Mouse (Mus musculus) left cerebral cortex, postnatal 25 days (tissue): ENCODE measurements around the gene Tex36. TPM values are rescaled to one million over a fixed set of nuclear protein-coding genes. Genes with fewer than 3 reads are reported as not detected.
A peak's percentile ranks its signal among the peaks of the same experiment; 100 is the strongest.

ENCODE experiments used
- DNase-seq, 2 experiments: peaks; one replicate each; pipeline ENCODE4 v3.0.0; 2022; ENCODE audit warnings: low spot score in 2 of 2, mixed read lengths in 1 of 2
- intact Hi-C: fragments of 180-260 bp; cut with DNase I; formaldehyde crosslinking; loops from one replicate; pipeline ENCODE4 v1.15.1; 2025
- total RNA-seq, 2 experiments: library from RNA; stranded (reverse); gene quantifications; 2 replicates each; pipeline ENCODE4 v1.2.3; 2021

Tex36 gene
- total RNA-seq, 2 experiments from 2014 or later: not detected

- intact Hi-C loops: no loop called here
- no peak for DNase-seq
These were observed 2.6 kb upstream of the Tex36 start for GRCm38 (mm10) chr7:133604427-133605081.

GRCm38 (mm10) chr7:133603156-133603555, 1.2 kb upstream of the Tex36 start:
- no peak for DNase-seq
- intact Hi-C loops: no loop called here

GRCm38 (mm10) chr7:133600558-133600957, 1.4 kb downstream of the Tex36 start:
- no peak for DNase-seq
- intact Hi-C loops: no loop called here

GRCm38 (mm10) chr7:133591750-133592149, 10.2 kb downstream of the Tex36 start:
- intact Hi-C loops: no loop called here
- no peak for DNase-seq

- intact Hi-C loops: no loop called here
- DNase-seq: peak in 1 of 2 experiments; percentile 20
These were observed 18.7 kb downstream of the Tex36 start for GRCm38 (mm10) chr7:133583216-133583615.

- intact Hi-C loops: loop anchor here (1.0 kb wide), 1 partner anchor 28 kb away; no protein-coding TSS in a partner anchor
- DNase-seq: peak; percentile 43 to 79
These were observed 21.7 kb downstream of the Tex36 start for GRCm38 (mm10) chr7:133580296-133580640.

GRCm38 (mm10) chr7:133579491-133580295, 22.3 kb downstream of the Tex36 start:
- intact Hi-C loops: loop anchor here (1.0 kb wide), 1 partner anchor 29 kb away; no protein-coding TSS in a partner anchor
- peak; percentile 45 to 66 for DNase-seq

GRCm38 (mm10) chr7:133576825-133577224, 25.1 kb downstream of the Tex36 start:
- DNase-seq: no peak
- intact Hi-C loops: no loop called here

GRCm38 (mm10) chr7:133576281-133576680, 25.7 kb downstream of the Tex36 start:
- DNase-seq: no peak
- intact Hi-C loops: no loop called here

- DNase-seq: peak in 1 of 2 experiments; percentile 23
- intact Hi-C loops: loop anchor here (5.0 kb wide), 1 partner anchor 540 kb away; no protein-coding TSS in a partner anchor
These were observed 30.0 kb downstream of the Tex36 start for GRCm38 (mm10) chr7:133571927-133572326.

GRCm38 (mm10) chr7:133569194-133569880, 32.6 kb downstream of the Tex36 start:
- no peak for DNase-seq
- intact Hi-C loops: no loop called here

- intact Hi-C loops: no loop called here
- no peak for DNase-seq
These were observed 37.4 kb downstream of the Tex36 start for GRCm38 (mm10) chr7:133564600-133564999.

- intact Hi-C loops: no loop called here
- DNase-seq: no peak
These were observed 38.7 kb downstream of the Tex36 start for GRCm38 (mm10) chr7:133563175-133563824.

GRCm38 (mm10) chr7:133555786-133556492, 46.0 kb downstream of the Tex36 start:
- intact Hi-C loops: no loop called here

GRCm38 (mm10) chr7:133552306-133552991, 49.5 kb downstream of the Tex36 start:
- DNase-seq: no peak
- intact Hi-C loops: no loop called here

More at GRCm38 (mm10) chr7:133555786-133556492, 46.0 kb downstream of the Tex36 start:
- DNase-seq: no peak

- intact Hi-C loops: no loop called here
- no peak for DNase-seq
These were observed 51.0 kb downstream of the Tex36 start for GRCm38 (mm10) chr7:133551000-133551399.

- intact Hi-C loops: no loop called here
- no peak for DNase-seq
These were observed 53.5 kb downstream of the Tex36 start for GRCm38 (mm10) chr7:133548434-133548833.

- intact Hi-C loops: no loop called here
- no peak for DNase-seq
These were observed 56.3 kb downstream of the Tex36 start for GRCm38 (mm10) chr7:133545631-133546030.

GRCm38 (mm10) chr7:133544966-133545365, 57.0 kb downstream of the Tex36 start:
- no peak for DNase-seq
- intact Hi-C loops: no loop called here
